Mouse (Mus musculus): ENCODE measurements around the gene Evi2b. TPM values are rescaled to one million over a fixed set of nuclear protein-coding genes. Genes with fewer than 3 reads are reported as not detected.

The Evi2b gene
- total and polyA plus RNA-seq, 2 experiments from 2014 or later, result 0.23 to 0.77 TPM

GRCm38 (mm10) chr11:79530774-79531173 lies 7.2 kb upstream of the Evi2b start:
- WGBS, result 68% methylated on average over 11 of the region's 11 CpGs
- H3K36me3 ChIP-seq (ENCODE audit: insufficient read depth, low read length), result peaks cover 6% of the 10 kb centered on the region; the same call in 1 of the 2 replicates

GRCm38 (mm10) chr11:79530333-79530761 lies 6.8 kb upstream of the Evi2b start, which contains the start of the genes Evi2 and Evi2a:
Gene Evi2 (minus strand): TSS chr11:79530589.
Gene Evi2a (minus strand): TSS chr11:79530609.
- H3K4me2 ChIP-seq (ENCODE audit: low read depth, low read length, poor library complexity, severe bottlenecking), result no peak within 1 kb of the TSS
- 76% methylated on average over 7 of the region's 7 CpGs for WGBS
- no peak within 1 kb of the TSS for H3K27ac ChIP-seq (ENCODE audit: low read depth, low read length)
- no peak for TF ChIP-seq CTCF (IDR thresholded peaks at IDR 0.05)
- no peak within 1 kb of the TSS for H3K4me3 ChIP-seq (ENCODE audit: low read depth, low read length)
- H3K4me1 ChIP-seq (ENCODE audit: insufficient read depth, low read length), result no peaks in the 10 kb centered on the region
- no peak within 1 kb of the TSS for H3K9ac ChIP-seq (replicated peaks; ENCODE audit: low read length, poor library complexity, severe bottlenecking)
- no peaks in the 10 kb centered on the region for H3K27me3 ChIP-seq (ENCODE audit: insufficient read depth, low read length)
- ATAC-seq (ENCODE audit: low FRiP score), result no peak
- DNase-seq (ENCODE audit: low spot score), result no peak
- H3K36me3 ChIP-seq (ENCODE audit: insufficient read depth, low read length), result peaks cover 6% of the 10 kb centered on the region; the same call in 1 of the 2 replicates
- no peaks in the 10 kb centered on the region for H3K9me3 ChIP-seq (ENCODE audit: low read length)

More at GRCm38 (mm10) chr11:79530774-79531173, 7.2 kb upstream of the Evi2b start:
- no peak overlapping the region for H3K4me2 ChIP-seq (ENCODE audit: low read depth, low read length, poor library complexity, severe bottlenecking)
- H3K4me3 ChIP-seq (ENCODE audit: low read depth, low read length), result no peak overlapping the region
- DNase-seq (ENCODE audit: low spot score) (no peak), ATAC-seq (ENCODE audit: low FRiP score) (no peak)
- no peaks in the 10 kb centered on the region for H3K9me3 ChIP-seq (ENCODE audit: low read length)
- no peak for TF ChIP-seq CTCF (IDR thresholded peaks at IDR 0.05)
- H3K27me3 ChIP-seq (ENCODE audit: insufficient read depth, low read length), result no peaks in the 10 kb centered on the region
- H3K4me1 ChIP-seq (ENCODE audit: insufficient read depth, low read length), result no peaks in the 10 kb centered on the region
- no peak overlapping the region for H3K9ac ChIP-seq (replicated peaks; ENCODE audit: low read length, poor library complexity, severe bottlenecking)
- no peak overlapping the region for H3K27ac ChIP-seq (ENCODE audit: low read depth, low read length)

DNA sequence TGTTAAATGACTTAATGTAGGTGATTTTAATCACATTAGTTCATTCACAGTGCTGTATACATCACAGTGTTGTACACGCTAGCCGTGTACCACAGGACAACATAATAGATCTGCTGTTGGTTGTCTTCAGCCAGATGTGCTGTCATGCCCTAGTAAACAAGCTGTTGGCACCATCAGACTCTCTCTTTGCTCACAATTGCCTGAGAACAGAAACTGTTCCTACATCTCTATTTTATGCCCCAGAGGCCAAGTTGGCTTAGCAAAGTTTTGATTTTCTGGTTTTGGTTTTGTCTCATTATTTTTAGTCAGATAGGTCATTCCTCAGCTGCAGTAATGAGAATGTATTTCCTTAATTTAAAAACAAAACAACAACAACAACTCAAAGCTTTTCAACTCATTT lies 6.2 kb upstream of the Evi2b start:
- no peak overlapping the region for H3K4me2 ChIP-seq (ENCODE audit: low read depth, low read length, poor library complexity, severe bottlenecking)
- no peaks in the 10 kb centered on the region for H3K4me1 ChIP-seq (ENCODE audit: insufficient read depth, low read length)
- no peak overlapping the region for H3K4me3 ChIP-seq (ENCODE audit: low read depth, low read length)
- ATAC-seq (ENCODE audit: low FRiP score), result no peak
- no peaks in the 10 kb centered on the region for H3K27me3 ChIP-seq (ENCODE audit: insufficient read depth, low read length)
- peaks cover 6% of the 10 kb centered on the region; the same call in 1 of the 2 replicates for H3K36me3 ChIP-seq (ENCODE audit: insufficient read depth, low read length)
- H3K27ac ChIP-seq (ENCODE audit: low read depth, low read length), result no peak overlapping the region
- no peak for DNase-seq (ENCODE audit: low spot score)
- no peaks in the 10 kb centered on the region for H3K9me3 ChIP-seq (ENCODE audit: low read length)
- no peak for TF ChIP-seq CTCF (IDR thresholded peaks at IDR 0.05)
- no peak overlapping the region for H3K9ac ChIP-seq (replicated peaks; ENCODE audit: low read length, poor library complexity, severe bottlenecking)
- 82% methylated on average over 2 of the region's 2 CpGs for WGBS

DNA sequence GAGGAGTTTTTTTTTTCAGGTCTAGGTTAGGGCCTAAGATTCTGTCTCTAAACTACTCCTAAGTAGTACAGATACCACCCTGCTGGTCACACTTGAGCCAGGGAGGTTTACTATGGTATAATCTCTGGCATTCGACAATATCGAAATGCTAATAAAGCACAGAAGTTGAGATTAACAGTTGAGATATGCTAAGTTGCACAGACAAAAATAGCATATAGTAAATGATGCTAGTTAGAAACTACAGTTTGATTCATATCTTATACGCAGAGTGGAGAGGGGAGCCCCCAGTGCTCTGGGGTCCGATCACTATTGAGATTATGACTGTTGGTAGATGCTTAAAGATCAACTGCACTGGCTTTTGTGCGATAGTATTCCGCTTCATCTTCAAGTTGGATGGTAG lies 5.7 kb upstream of the Evi2b start:
- H3K4me2 ChIP-seq (ENCODE audit: low read depth, low read length, poor library complexity, severe bottlenecking), result no peak overlapping the region
- no peak for TF ChIP-seq CTCF (IDR thresholded peaks at IDR 0.05)
- ATAC-seq (ENCODE audit: low FRiP score), result no peak

DNA sequence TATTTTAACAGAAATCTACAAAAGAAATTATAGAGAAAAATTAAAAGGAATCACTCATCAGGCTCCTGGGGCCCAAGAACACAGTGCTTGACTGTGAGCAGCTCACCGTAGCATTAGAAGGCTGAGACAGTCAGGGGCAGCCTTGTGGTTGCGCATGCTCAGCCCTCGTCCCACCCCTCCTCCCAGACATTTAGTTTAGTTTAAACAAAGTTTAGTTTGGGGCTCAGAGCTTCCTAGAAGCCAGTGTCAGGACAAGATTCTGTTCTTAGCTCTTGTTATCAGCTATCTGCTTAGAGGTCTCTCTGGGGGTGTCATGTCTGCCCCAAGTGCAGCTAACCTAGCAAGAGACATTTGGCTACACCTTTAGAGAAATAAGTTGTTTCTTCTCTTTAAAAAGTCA lies 5.0 kb upstream of the Evi2b start:
- Histone ChIP-seq H3K4me1 (ENCODE audit: insufficient read depth, low read length) (no peaks in the 10 kb centered on the region), H3K9me3 (ENCODE audit: low read length) (no peaks in the 10 kb centered on the region), H3K9ac (replicated peaks; ENCODE audit: low read length, poor library complexity, severe bottlenecking) (no peak overlapping the region), H3K36me3 (ENCODE audit: insufficient read depth, low read length) (peaks cover 6% of the 10 kb centered on the region; the same call in 1 of the 2 replicates), H3K4me2 (ENCODE audit: low read depth, low read length, poor library complexity, severe bottlenecking) (no peak overlapping the region), H3K4me3 (ENCODE audit: low read depth, low read length) (no peak overlapping the region), H3K27ac (ENCODE audit: low read depth, low read length) (no peak overlapping the region), H3K27me3 (ENCODE audit: insufficient read depth, low read length) (no peaks in the 10 kb centered on the region)
- no peak for TF ChIP-seq CTCF (IDR thresholded peaks at IDR 0.05)
- ATAC-seq (ENCODE audit: low FRiP score) (no peak), DNase-seq (ENCODE audit: low spot score) (no peak)
- WGBS, result 91% methylated on average over 3 of the region's 3 CpGs

More for the DNA sequence above, 5.7 kb upstream of the Evi2b start:
- Histone ChIP-seq H3K4me1 (ENCODE audit: insufficient read depth, low read length) (no peaks in the 10 kb centered on the region), H3K27ac (ENCODE audit: low read depth, low read length) (no peak overlapping the region), H3K9me3 (ENCODE audit: low read length) (no peaks in the 10 kb centered on the region), H3K27me3 (ENCODE audit: insufficient read depth, low read length) (no peaks in the 10 kb centered on the region), H3K36me3 (ENCODE audit: insufficient read depth, low read length) (peaks cover 6% of the 10 kb centered on the region; the same call in 1 of the 2 replicates), H3K4me3 (ENCODE audit: low read depth, low read length) (no peak overlapping the region), H3K9ac (replicated peaks; ENCODE audit: low read length, poor library complexity, severe bottlenecking) (no peak overlapping the region)
- 93% methylated on average over 6 of the region's 6 CpGs for WGBS
- no peak for DNase-seq (ENCODE audit: low spot score)

GRCm38 (mm10) chr11:79527739-79528384 lies 4.3 kb upstream of the Evi2b start:
- no peak for TF ChIP-seq CTCF (IDR thresholded peaks at IDR 0.05)
- H3K36me3 ChIP-seq (ENCODE audit: insufficient read depth, low read length), result peaks cover 6% of the 10 kb centered on the region; the same call in 1 of the 2 replicates
- no peak overlapping the region for H3K27ac ChIP-seq (ENCODE audit: low read depth, low read length)
- H3K4me2 ChIP-seq (ENCODE audit: low read depth, low read length, poor library complexity, severe bottlenecking), result no peak overlapping the region
- no peak overlapping the region for H3K4me3 ChIP-seq (ENCODE audit: low read depth, low read length)
- no peaks in the 10 kb centered on the region for H3K4me1 ChIP-seq (ENCODE audit: insufficient read depth, low read length)
- H3K9me3 ChIP-seq (ENCODE audit: low read length), result no peaks in the 10 kb centered on the region
- H3K27me3 ChIP-seq (ENCODE audit: insufficient read depth, low read length), result no peaks in the 10 kb centered on the region
- no peak for DNase-seq (ENCODE audit: low spot score)
- no peak overlapping the region for H3K9ac ChIP-seq (replicated peaks; ENCODE audit: low read length, poor library complexity, severe bottlenecking)
- 91% methylated on average over 5 of the region's 5 CpGs for WGBS
- ATAC-seq (ENCODE audit: low FRiP score), result no peak

Measured in midbrain, postnatal 0 days (tissue).